Mouse (Mus musculus): ENCODE results near the gene L3mbtl1.

The L3mbtl1 gene

GRCm38 (mm10) chr2:162946964-162947363 lies 3.7 kb downstream of the L3mbtl1 start:
- no peak for DNase-seq

- DNase-seq = peak; percentile 62 to 67
These were observed 4.5 kb downstream of the L3mbtl1 start for GRCm38 (mm10) chr2:162947736-162948135.

GRCm38 (mm10) chr2:162948221-162948620 lies 4.9 kb downstream of the L3mbtl1 start:
- DNase-seq = no peak

GRCm38 (mm10) chr2:162950776-162951175 lies 7.5 kb downstream of the L3mbtl1 start:
- DNase-seq = no peak

GRCm38 (mm10) chr2:162956843-162957242 lies 13.6 kb downstream of the L3mbtl1 start:
- DNase-seq = no peak

- DNase-seq = no peak
These were observed 18.0 kb downstream of the L3mbtl1 start for GRCm38 (mm10) chr2:162961321-162961720.

- DNase-seq = no peak
These were observed 23.5 kb downstream of the L3mbtl1 start for GRCm38 (mm10) chr2:162966734-162967133.

- peak; percentile 73 to 80 for DNase-seq
These were observed 25.1 kb downstream of the L3mbtl1 start for GRCm38 (mm10) chr2:162968357-162968756.

- DNase-seq = no peak
These were observed 25.8 kb downstream of the L3mbtl1 start for GRCm38 (mm10) chr2:162969101-162969500.

GRCm38 (mm10) chr2:162970896-162971295 lies 27.6 kb downstream of the L3mbtl1 start:
- no peak for DNase-seq

GRCm38 (mm10) chr2:162972752-162973151 lies 29.5 kb downstream of the L3mbtl1 start:
- no peak for DNase-seq

- no peak for DNase-seq
These were observed 29.9 kb downstream of the L3mbtl1 start for GRCm38 (mm10) chr2:162973206-162973605.

- DNase-seq = no peak
These were observed 30.4 kb downstream of the L3mbtl1 start for GRCm38 (mm10) chr2:162973637-162974036.

GRCm38 (mm10) chr2:162975157-162975775 lies 32.0 kb downstream of the L3mbtl1 start:
- peak; percentile 62 to 72 for DNase-seq

- DNase-seq = peak; percentile 63 to 71
These were observed 32.7 kb downstream of the L3mbtl1 start for GRCm38 (mm10) chr2:162976001-162976400.

GRCm38 (mm10) chr2:162984381-162984780 lies 41.1 kb downstream of the L3mbtl1 start:
- DNase-seq = no peak

- DNase-seq = peak; percentile 79 to 86
These were observed 42.7 kb downstream of the L3mbtl1 start for GRCm38 (mm10) chr2:162985923-162986322.

GRCm38 (mm10) chr2:162986764-162987163 lies 43.5 kb downstream of the L3mbtl1 start:
- DNase-seq = no peak

GRCm38 (mm10) chr2:162987218-162987617 lies 43.9 kb downstream of the L3mbtl1 start, which contains the start of gene Sgk2:
Gene Sgk2 (plus strand): TSS chr2:162987330.
- no peak for DNase-seq

GRCm38 (mm10) chr2:162988235-162988634 lies 45.0 kb downstream of the L3mbtl1 start:
- no peak for DNase-seq

- DNase-seq = no peak
These were observed 48.3 kb downstream of the L3mbtl1 start for GRCm38 (mm10) chr2:162991394-162992083.

GRCm38 (mm10) chr2:162992084-162992437 lies 48.8 kb downstream of the L3mbtl1 start:
- DNase-seq = no peak

- DNase-seq = no peak
These were observed 50.8 kb downstream of the L3mbtl1 start for GRCm38 (mm10) chr2:162993881-162994616.
